Comparison of ENCODE assay signal across 20 mouse cellular contexts in genomic region chr11:58997541-58997940, GRCm38 (mm10). TPM values are rescaled to one million over a fixed set of nuclear protein-coding genes. Genes with fewer than 3 reads are reported as not detected.
DNase-seq lines count a peak whose midpoint lies in the region; ATAC-seq lines count a peak whose summit lies in the region.
"Had no signal": no experiment of that assay in that cellular context is flagged by ENCODE, and none has a peak within 500 bp of the region (broad histone marks: within the 10 kb centered on the region; RNA-seq: fewer than 3 reads in every experiment).

No protein-coding gene starts in this region.

- H3K9ac ChIP-seq in heart, embryonic 14.5 days (ENCODE audit: low read length) = peak overlapping the region; percentile 82; the same call in 1 of the 2 replicates
- H3K9ac ChIP-seq in heart, embryonic 16.5 days (ENCODE audit: low read length) = peak overlapping the region; percentile 79
- H3K9ac ChIP-seq in forebrain, embryonic 12.5 days = no peak overlapping the region
- H3K9ac ChIP-seq: embryonic facial prominence, embryonic 12.5 days; hindbrain, embryonic 14.5 days; intestine, embryonic 15.5 days had no signal

- H3K4me3 ChIP-seq in heart, embryonic 10.5 days = no peak overlapping the region
- no peak overlapping the region for H3K4me3 ChIP-seq in heart, embryonic 14.5 days (ENCODE audit: control insufficient read depth in 1 of 2, insufficient read depth in 1 of 2, low read depth in 1 of 2, low read length in 2 of 2)
- peak overlapping the region; percentile 52 for H3K4me3 ChIP-seq in heart, embryonic 16.5 days (ENCODE audit: low read length)
- H3K4me3 ChIP-seq in forebrain, embryonic 12.5 days (replicated peaks) = no peak overlapping the region
- H3K4me3 ChIP-seq: embryonic facial prominence, embryonic 12.5 days; hindbrain, embryonic 10.5 days; intestine, embryonic 15.5 days had no signal

- H3K27ac ChIP-seq in heart, embryonic 10.5 days = peak overlapping the region; percentile 75; the same call in 1 of the 2 replicates
- peak overlapping the region in 1 of 2 experiments; percentile 94; a peak in 1 of 4 replicates for H3K27ac ChIP-seq in heart, embryonic 14.5 days (replicated peaks in 1 of 2; ENCODE audit: control insufficient read depth in 1 of 2, insufficient read depth in 1 of 2, low read depth in 2 of 2, low read length in 2 of 2)
- peak overlapping the region; percentile 94 for H3K27ac ChIP-seq in heart, embryonic 16.5 days (ENCODE audit: low read length)
- H3K27ac ChIP-seq in forebrain, embryonic 12.5 days = no peak overlapping the region
- H3K27ac ChIP-seq: embryonic facial prominence, embryonic 12.5 days; hindbrain, embryonic 10.5 days; hindbrain, embryonic 14.5 days; intestine, embryonic 15.5 days had no signal

- H3K36me3 ChIP-seq in heart, embryonic 10.5 days = peaks cover 27% of the 10 kb centered on the region; the same call in 1 of the 2 replicates
- H3K36me3 ChIP-seq in heart, embryonic 14.5 days (ENCODE audit: control insufficient read depth, insufficient read depth, low read length) = peaks cover 34% of the 10 kb centered on the region
- no peaks in the 10 kb centered on the region; the same call in 1 of the 2 replicates for H3K36me3 ChIP-seq in heart, embryonic 16.5 days (ENCODE audit: control insufficient read depth, insufficient read depth)
- no peaks in the 10 kb centered on the region for H3K36me3 ChIP-seq in forebrain, embryonic 12.5 days (replicated peaks)
- H3K36me3 ChIP-seq: embryonic facial prominence, embryonic 12.5 days; hindbrain, embryonic 10.5 days; intestine, embryonic 15.5 days had no signal

- 57% methylated on average over 5 of the region's 5 CpGs for WGBS in heart, embryonic 10.5 days
- 44% methylated on average over 5 of the region's 5 CpGs for WGBS in heart, embryonic 14.5 days
- WGBS in heart, embryonic 16.5 days = 44% methylated on average over 5 of the region's 5 CpGs
- WGBS in forebrain, embryonic 12.5 days = 87% methylated on average over 5 of the region's 5 CpGs

- H3K9me3 ChIP-seq in heart, embryonic 10.5 days = no peaks in the 10 kb centered on the region
- no peaks in the 10 kb centered on the region for H3K9me3 ChIP-seq in heart, embryonic 14.5 days (ENCODE audit: control insufficient read depth, low read length)
- H3K9me3 ChIP-seq in heart, embryonic 16.5 days (replicated peaks; ENCODE audit: control insufficient read depth, low read length) = no peaks in the 10 kb centered on the region
- H3K9me3 ChIP-seq in forebrain, embryonic 12.5 days = no peaks in the 10 kb centered on the region
- H3K9me3 ChIP-seq: embryonic facial prominence, embryonic 12.5 days; hindbrain, embryonic 10.5 days; intestine, embryonic 15.5 days had no signal

- peaks cover 98% of the 10 kb centered on the region for H3K4me1 ChIP-seq in heart, embryonic 10.5 days
- H3K4me1 ChIP-seq in heart, embryonic 14.5 days (ENCODE audit: control insufficient read depth in 2 of 2, insufficient read depth in 2 of 2, low read length in 2 of 2) = peaks cover 68 to 95% of the 10 kb centered on the region in 2 experiments
- peaks cover 78% of the 10 kb centered on the region for H3K4me1 ChIP-seq in heart, embryonic 16.5 days (ENCODE audit: control insufficient read depth, insufficient read depth, low read length)
- peaks cover 10% of the 10 kb centered on the region for H3K4me1 ChIP-seq in forebrain, embryonic 12.5 days
- H3K4me1 ChIP-seq: intestine, embryonic 15.5 days had no signal

- H3K27me3 ChIP-seq in heart, embryonic 10.5 days (ENCODE audit: insufficient read depth, poor library complexity, severe bottlenecking) = peaks cover 34% of the 10 kb centered on the region
- no peaks in the 10 kb centered on the region for H3K27me3 ChIP-seq in heart, embryonic 14.5 days (ENCODE audit: control insufficient read depth, insufficient read depth, low read length)
- no peaks in the 10 kb centered on the region for H3K27me3 ChIP-seq in heart, embryonic 16.5 days (ENCODE audit: control insufficient read depth, insufficient read depth, low read length)
- peaks cover 51% of the 10 kb centered on the region for H3K27me3 ChIP-seq in forebrain, embryonic 12.5 days

- DNase-seq in heart, embryonic 10.5 days (ENCODE audit: low spot score) = no peak
- DNase-seq in heart, adult 18-20 months = no peak
- no peak for DNase-seq in heart, adult 8-10 months (ENCODE audit: low spot score)
- DNase-seq: adrenal gland, postnatal 14 days; cerebellum, adult 11-12 months; cerebellum, adult 9-10 months; cerebellum, postnatal 25 days; gastrocnemius, postnatal 10 days; kidney, adult 2 months had no signal

- H3K4me2 ChIP-seq in heart, embryonic 14.5 days (ENCODE audit: low read length) = peak overlapping the region; percentile 73
- H3K4me2 ChIP-seq in heart, embryonic 16.5 days (ENCODE audit: low read depth, low read length) = peak overlapping the region; percentile 75
- H3K4me2 ChIP-seq in forebrain, embryonic 12.5 days = no peak overlapping the region
- H3K4me2 ChIP-seq: embryonic facial prominence, embryonic 12.5 days; hindbrain, embryonic 14.5 days; intestine, embryonic 15.5 days had no signal

- no peak for ATAC-seq in heart, embryonic 14.5 days (ENCODE audit: insufficient number of reproducible peaks, insufficient read depth, low FRiP score, low read depth)
- ATAC-seq in heart, embryonic 16.5 days (replicated peaks; ENCODE audit: extremely low read depth, insufficient read depth, low FRiP score) = no peak
- no peak for ATAC-seq in forebrain, embryonic 12.5 days (ENCODE audit: low FRiP score)
- ATAC-seq: activated CD4-positive, CD25-positive, alpha-beta regulatory T cell, adult 4 months; forebrain, embryonic 16.5 days; intestine, embryonic 15.5 days; Patski had no signal

RNA-seq across cellular contexts. Expression of gene Trim11, which starts 19.6 kb away (rescaled TPM):
- polyA plus RNA-seq in heart, embryonic 10.5 days (2016; fragmentation: Nextera tagmentation; extraction: Ambion mirVana) = 24.0 and 31.4 TPM in 2 replicates
- 10 to 100 TPM; 15.2 to 15.4 TPM for total RNA-seq in heart, adult 18-20 months (2021)
- 33.4 and 36.1 TPM in 2 replicates for polyA plus RNA-seq in heart, embryonic 14.5 days (2014; fragmentation: Nextera tagmentation; extraction: Ambion mirVana)
- total RNA-seq in heart, adult 8-10 months (2022) = 10 to 100 TPM; 14.7 to 18.9 (median 16.5) TPM
- polyA plus RNA-seq in heart, embryonic 16.5 days (2015; fragmentation: Nextera tagmentation; extraction: Ambion mirVana) = 37.1 and 40.3 TPM in 2 replicates
- polyA plus RNA-seq in forebrain, embryonic 12.5 days (2016; fragmentation: Nextera tagmentation; extraction: Ambion mirVana) = 19.2 and 20.9 TPM in 2 replicates

RNA-seq across cellular contexts. Expression of gene Hist3h2a, which starts 43.1 kb away (rescaled TPM):
- polyA plus RNA-seq in heart, embryonic 10.5 days (2016; fragmentation: Nextera tagmentation; extraction: Ambion mirVana) = 15.5 and 15.9 TPM in 2 replicates
- 10 to 100 TPM; 13.9 to 17.4 TPM for total RNA-seq in heart, adult 18-20 months (2021)
- 34.0 and 40.8 TPM in 2 replicates for polyA plus RNA-seq in heart, embryonic 14.5 days (2014; fragmentation: Nextera tagmentation; extraction: Ambion mirVana)
- 10 to 100 TPM; 10.5 to 17.8 (median 16.0) TPM for total RNA-seq in heart, adult 8-10 months (2022)
- polyA plus RNA-seq in heart, embryonic 16.5 days (2015; fragmentation: Nextera tagmentation; extraction: Ambion mirVana) = 33.9 and 35.2 TPM in 2 replicates
- 91.9 and 92.9 TPM in 2 replicates for polyA plus RNA-seq in forebrain, embryonic 12.5 days (2016; fragmentation: Nextera tagmentation; extraction: Ambion mirVana)

RNA-seq across cellular contexts. Expression of gene Trim17, which starts 43.1 kb away (rescaled TPM):
- polyA plus RNA-seq in heart, embryonic 10.5 days (2016; fragmentation: Nextera tagmentation; extraction: Ambion mirVana) = 0.75 and 0.79 TPM in 2 replicates
- under 1 TPM in 1 of 2 experiments, not detected in 1; 0.12 TPM for total RNA-seq in heart, adult 18-20 months (2021)
- polyA plus RNA-seq in heart, embryonic 14.5 days (2014; fragmentation: Nextera tagmentation; extraction: Ambion mirVana) = 0.11 and 0.47 TPM in 2 replicates
- under 1 TPM in 3 of 4 experiments, not detected in 1; 0.06 to 0.20 (median 0.08) TPM for total RNA-seq in heart, adult 8-10 months (2022)
- polyA plus RNA-seq in heart, embryonic 16.5 days (2015; fragmentation: Nextera tagmentation; extraction: Ambion mirVana) = 0.26 and 0.39 TPM in 2 replicates
- polyA plus RNA-seq in forebrain, embryonic 12.5 days (2016; fragmentation: Nextera tagmentation; extraction: Ambion mirVana) = 0.89 and 1.0 TPM in 2 replicates

RNA-seq across cellular contexts. Expression of gene Hist3h2ba, which starts 48.8 kb away (rescaled TPM):
- 4.8 and 9.8 TPM in 2 replicates for polyA plus RNA-seq in heart, embryonic 10.5 days (2016; fragmentation: Nextera tagmentation; extraction: Ambion mirVana)
- total RNA-seq in heart, adult 18-20 months (2021) = 1 to 10 TPM; 1.0 to 1.4 TPM
- polyA plus RNA-seq in heart, embryonic 14.5 days (2014; fragmentation: Nextera tagmentation; extraction: Ambion mirVana) = 8.9 and 16.0 TPM in 2 replicates
- 1 to 10 TPM in 3 of 4 experiments, not detected in 1; 1.3 to 1.4 (median 1.3) TPM for total RNA-seq in heart, adult 8-10 months (2022)
- 21.8 and 27.5 TPM in 2 replicates for polyA plus RNA-seq in heart, embryonic 16.5 days (2015; fragmentation: Nextera tagmentation; extraction: Ambion mirVana)
- polyA plus RNA-seq in forebrain, embryonic 12.5 days (2016; fragmentation: Nextera tagmentation; extraction: Ambion mirVana) = 185 and 187 TPM in 2 replicates
- total RNA-seq: CH12.LX had no signal

RNA-seq across cellular contexts. Expression of gene Rnf187, which starts 58.8 kb away (rescaled TPM):
- polyA plus RNA-seq in heart, embryonic 10.5 days (2016; fragmentation: Nextera tagmentation; extraction: Ambion mirVana) = 169 and 213 TPM in 2 replicates
- 100 to 1,000 TPM; 165 to 170 TPM for total RNA-seq in heart, adult 18-20 months (2021)
- 208 and 213 TPM in 2 replicates for polyA plus RNA-seq in heart, embryonic 14.5 days (2014; fragmentation: Nextera tagmentation; extraction: Ambion mirVana)
- 100 to 1,000 TPM; 165 to 184 (median 175) TPM for total RNA-seq in heart, adult 8-10 months (2022)
- 172 and 176 TPM in 2 replicates for polyA plus RNA-seq in heart, embryonic 16.5 days (2015; fragmentation: Nextera tagmentation; extraction: Ambion mirVana)
- polyA plus RNA-seq in forebrain, embryonic 12.5 days (2016; fragmentation: Nextera tagmentation; extraction: Ambion mirVana) = 403 and 431 TPM in 2 replicates
